Mouse (Mus musculus): ENCODE data around the gene Cdk5rap3. TPM values are rescaled to one million over a fixed set of nuclear protein-coding genes. Genes with fewer than 3 reads are reported as not detected.

The Cdk5rap3 gene
- polyA plus RNA-seq, 1 experiment = 33.1 TPM

DNA sequence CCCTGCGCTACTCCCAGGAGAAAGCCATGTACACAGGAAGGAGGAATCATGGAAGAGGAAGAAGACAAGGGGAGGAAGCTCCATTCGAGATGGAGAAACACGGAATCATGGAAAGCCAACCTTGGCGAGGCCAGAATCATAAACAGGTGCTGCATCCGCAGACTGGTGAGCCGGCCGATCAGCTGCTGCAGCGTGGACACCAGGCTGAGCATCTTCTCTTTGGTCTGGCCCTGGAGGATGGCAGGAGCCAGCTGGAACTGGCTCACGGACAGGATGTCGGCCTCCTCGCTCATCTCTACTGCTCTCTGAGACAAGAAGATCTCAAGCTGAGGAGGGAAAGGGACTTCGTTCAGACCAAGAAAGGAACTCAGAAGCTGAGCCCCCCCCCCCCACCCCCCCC is 7.7 kb downstream of the Cdk5rap3 start:
- no peak overlapping the region for H3K4me3 ChIP-seq (ENCODE audit: low read depth, low read length)
- peaks cover 35% of the 10 kb centered on the region for H3K36me3 ChIP-seq (ENCODE audit: control insufficient read depth, insufficient read depth, low read length)
- no peaks in the 10 kb centered on the region for H3K4me1 ChIP-seq (ENCODE audit: control insufficient read depth, insufficient read depth, insufficient read length, low read length)
- 95% methylated on average over 12 of the region's 12 CpGs for WGBS
- TF ChIP-seq CTCF (IDR thresholded peaks at IDR 0.05; ENCODE audit: extremely low read depth, insufficient read length, insufficient replicate concordance, low read depth, low read length) (no peak), POLR2A (IDR thresholded peaks at IDR 0.05; ENCODE audit: low read depth, low read length) (no peak)
- no peak overlapping the region for H3K27ac ChIP-seq (ENCODE audit: insufficient read depth, low read depth, low read length)
- no peaks in the 10 kb centered on the region for H3K27me3 ChIP-seq (ENCODE audit: control insufficient read depth, insufficient read depth, low read length)

DNA sequence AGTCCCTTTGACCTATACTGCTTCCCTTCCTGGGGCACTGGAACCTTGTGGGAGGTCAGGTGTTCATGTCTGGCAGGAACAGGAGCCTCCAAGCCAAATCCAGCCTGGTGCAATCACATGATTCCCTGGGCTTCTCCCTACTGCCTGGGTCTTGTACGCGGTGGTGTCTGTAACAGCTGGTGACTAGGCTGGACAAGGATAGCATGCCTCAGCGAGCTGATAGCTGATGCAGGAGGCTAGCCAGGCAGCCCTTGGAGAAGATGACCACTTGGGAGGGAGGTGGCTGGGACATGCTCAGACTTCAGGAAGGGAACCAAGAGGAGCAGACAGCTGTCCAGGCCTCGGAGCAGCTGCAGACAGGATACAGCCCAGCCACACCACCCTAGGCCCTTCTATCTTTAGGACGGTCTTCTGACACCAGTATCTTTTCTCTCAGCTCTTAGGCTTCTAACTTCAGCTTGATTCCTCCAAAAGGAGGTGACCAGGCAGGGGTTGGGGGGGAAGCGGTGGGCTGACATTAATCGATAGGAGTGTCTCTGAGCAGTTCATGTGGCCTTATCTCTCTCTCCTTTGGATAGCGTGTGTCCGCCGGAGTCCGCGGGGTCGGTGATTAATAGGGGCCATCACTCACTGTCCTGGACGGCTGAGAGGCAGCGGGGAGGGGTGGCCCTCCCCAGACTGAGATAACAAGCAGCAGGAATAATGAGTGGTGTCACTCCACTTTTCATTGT is 9.7 kb downstream of the Cdk5rap3 start:
- WGBS = 67% methylated on average over 15 of the region's 15 CpGs
- Histone ChIP-seq H3K4me1 (ENCODE audit: control insufficient read depth, insufficient read depth, insufficient read length, low read length) (no peaks in the 10 kb centered on the region), H3K36me3 (ENCODE audit: control insufficient read depth, insufficient read depth, low read length) (peaks cover 35% of the 10 kb centered on the region), H3K27ac (ENCODE audit: insufficient read depth, low read depth, low read length) (no peak overlapping the region), H3K4me3 (ENCODE audit: low read depth, low read length) (no peak overlapping the region), H3K27me3 (ENCODE audit: control insufficient read depth, insufficient read depth, low read length) (no peaks in the 10 kb centered on the region)
- TF ChIP-seq CTCF (IDR thresholded peaks at IDR 0.05; ENCODE audit: extremely low read depth, insufficient read length, insufficient replicate concordance, low read depth, low read length) = no peak
- TF ChIP-seq POLR2A (IDR thresholded peaks at IDR 0.05; ENCODE audit: low read depth, low read length) = no peak

DNA sequence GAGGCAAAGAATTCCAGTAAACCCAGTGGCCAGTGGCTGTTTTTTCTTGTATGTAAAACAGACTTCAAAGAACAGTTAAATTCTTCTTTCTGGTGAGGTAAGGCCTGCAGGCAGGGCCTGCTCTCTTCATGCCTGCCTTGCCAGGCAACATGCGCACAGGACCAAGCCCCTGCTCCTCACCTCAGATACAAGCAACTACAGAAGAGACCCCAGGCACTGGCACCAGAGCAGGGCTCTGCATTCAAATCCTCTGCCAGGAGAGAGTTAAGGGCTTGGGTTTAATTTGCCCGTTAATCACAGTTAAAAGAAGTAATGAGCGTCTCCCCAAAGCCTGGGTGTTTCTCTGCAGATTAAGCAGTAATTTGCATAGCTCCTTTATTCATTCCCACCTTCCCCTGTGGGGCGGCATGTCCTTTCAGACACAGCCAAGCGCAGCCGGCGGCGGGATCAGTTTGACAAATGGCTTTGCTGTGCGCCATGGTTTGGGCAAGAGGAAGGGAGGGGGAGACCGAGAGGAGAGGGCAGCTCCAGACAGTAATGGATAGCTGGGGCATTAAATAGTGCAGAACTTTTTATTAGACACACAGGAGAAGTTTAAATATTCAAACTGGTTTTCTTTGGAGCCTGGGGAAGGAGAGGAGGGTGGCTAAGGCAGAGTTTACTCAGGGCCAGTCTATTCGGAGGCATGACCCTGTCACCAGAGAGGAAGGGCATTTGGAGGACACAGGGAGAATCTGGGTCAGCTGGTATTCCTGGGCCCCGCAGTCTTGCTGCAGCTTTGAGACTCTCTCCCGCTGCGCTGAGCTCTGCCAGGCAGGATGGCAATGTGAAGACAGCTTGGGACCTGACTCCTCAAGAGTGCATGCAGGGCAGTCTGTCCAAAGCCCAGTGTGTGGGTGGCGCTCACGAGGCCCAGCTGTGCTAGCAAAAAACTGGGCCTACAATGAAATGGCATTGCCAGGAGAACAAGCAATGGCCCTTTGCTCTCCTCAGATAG is 13.4 kb downstream of the Cdk5rap3 start:
- no peak for TF ChIP-seq CTCF (IDR thresholded peaks at IDR 0.05; ENCODE audit: extremely low read depth, insufficient read length, insufficient replicate concordance, low read depth, low read length)
- no peak for TF ChIP-seq POLR2A (IDR thresholded peaks at IDR 0.05; ENCODE audit: low read depth, low read length)
- H3K4me1 ChIP-seq (ENCODE audit: control insufficient read depth, insufficient read depth, insufficient read length, low read length) = no peaks in the 10 kb centered on the region
- H3K27ac ChIP-seq (ENCODE audit: insufficient read depth, low read depth, low read length) = no peak overlapping the region
- H3K27me3 ChIP-seq (ENCODE audit: control insufficient read depth, insufficient read depth, low read length) = no peaks in the 10 kb centered on the region
- peaks cover 10% of the 10 kb centered on the region for H3K36me3 ChIP-seq (ENCODE audit: control insufficient read depth, insufficient read depth, low read length)
- WGBS = 54% methylated on average over 16 of the region's 16 CpGs
- H3K4me3 ChIP-seq (ENCODE audit: low read depth, low read length) = no peak overlapping the region

DNA sequence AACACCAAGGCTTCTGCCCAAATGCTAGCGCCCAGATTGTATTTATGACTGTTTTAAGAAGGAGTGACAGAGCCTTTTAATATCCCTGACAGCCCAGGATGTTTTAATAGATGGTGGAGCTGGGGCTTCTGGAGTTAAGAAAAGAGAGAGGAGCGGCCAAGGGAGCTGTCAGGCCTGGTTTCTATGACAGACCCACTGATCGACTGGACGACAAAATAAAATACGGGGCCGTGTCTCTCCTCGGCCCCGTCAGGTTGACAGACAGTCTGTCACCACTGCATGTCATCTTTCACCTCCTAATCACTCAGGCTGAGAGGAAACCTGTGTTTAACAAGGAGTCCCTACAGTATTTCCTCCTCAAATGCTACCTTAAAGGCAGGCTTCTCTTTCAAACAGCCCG is 15.0 kb downstream of the Cdk5rap3 start:
- Histone ChIP-seq H3K36me3 (ENCODE audit: control insufficient read depth, insufficient read depth, low read length) (peaks cover under 1% of the 10 kb centered on the region; the same call in 1 of the 2 replicates), H3K27me3 (ENCODE audit: control insufficient read depth, insufficient read depth, low read length) (no peaks in the 10 kb centered on the region), H3K27ac (ENCODE audit: insufficient read depth, low read depth, low read length) (no peak overlapping the region), H3K4me3 (ENCODE audit: low read depth, low read length) (no peak overlapping the region), H3K4me1 (ENCODE audit: control insufficient read depth, insufficient read depth, insufficient read length, low read length) (no peaks in the 10 kb centered on the region)
- WGBS = 80% methylated on average over 9 of the region's 9 CpGs
- TF ChIP-seq POLR2A (IDR thresholded peaks at IDR 0.05; ENCODE audit: low read depth, low read length) (no peak), CTCF (IDR thresholded peaks at IDR 0.05; ENCODE audit: extremely low read depth, insufficient read length, insufficient replicate concordance, low read depth, low read length) (no peak)

DNA sequence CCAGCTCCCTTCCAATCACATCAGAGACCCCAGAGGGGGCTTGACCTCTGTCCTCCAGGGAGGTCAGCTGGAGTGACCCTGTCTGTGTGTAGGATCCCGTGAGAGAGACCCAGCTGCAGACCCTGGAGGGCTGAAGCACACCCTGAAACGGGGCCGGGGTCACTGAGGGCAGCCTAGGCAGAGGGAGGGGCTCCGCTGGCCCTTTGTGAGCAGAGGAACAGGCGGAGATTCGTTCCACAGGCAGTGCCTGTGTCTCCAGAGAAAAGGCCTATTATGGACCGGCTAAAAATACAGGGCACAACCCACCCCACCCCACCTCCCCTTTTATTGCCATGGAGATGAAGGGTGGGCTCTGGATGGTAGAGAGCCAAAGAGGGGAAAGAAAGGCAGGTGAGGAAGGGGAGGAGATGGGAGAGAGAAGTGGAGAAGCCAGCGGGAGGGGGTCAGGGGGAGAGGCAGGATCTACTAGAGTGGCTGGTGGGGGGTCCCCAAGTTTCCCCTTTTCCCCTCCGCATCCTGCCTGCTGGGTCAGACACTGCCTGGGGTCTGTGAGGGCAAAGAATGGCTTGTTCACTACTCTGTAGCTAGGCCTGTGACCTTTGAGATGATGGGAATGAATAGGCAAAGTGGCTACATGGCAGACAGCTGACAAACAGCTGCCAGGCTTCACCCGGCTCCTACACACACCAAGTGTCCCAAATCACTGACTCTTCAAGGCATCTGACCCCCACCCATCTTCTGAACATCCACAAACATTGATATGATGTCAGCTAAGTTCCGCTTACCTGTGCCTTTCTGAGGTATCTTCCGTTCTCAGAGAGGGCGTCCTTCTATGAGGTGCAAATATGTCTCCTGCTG is 16.6 kb downstream of the Cdk5rap3 start:
- Histone ChIP-seq H3K4me3 (ENCODE audit: low read depth, low read length) (no peak overlapping the region), H3K27ac (ENCODE audit: insufficient read depth, low read depth, low read length) (no peak overlapping the region), H3K27me3 (ENCODE audit: control insufficient read depth, insufficient read depth, low read length) (no peaks in the 10 kb centered on the region), H3K36me3 (ENCODE audit: control insufficient read depth, insufficient read depth, low read length) (no peaks in the 10 kb centered on the region), H3K4me1 (ENCODE audit: control insufficient read depth, insufficient read depth, insufficient read length, low read length) (no peaks in the 10 kb centered on the region)
- WGBS = 56% methylated on average over 13 of the region's 13 CpGs
- TF ChIP-seq POLR2A (IDR thresholded peaks at IDR 0.05; ENCODE audit: low read depth, low read length) (no peak), CTCF (IDR thresholded peaks at IDR 0.05; ENCODE audit: extremely low read depth, insufficient read length, insufficient replicate concordance, low read depth, low read length) (no peak)

DNA sequence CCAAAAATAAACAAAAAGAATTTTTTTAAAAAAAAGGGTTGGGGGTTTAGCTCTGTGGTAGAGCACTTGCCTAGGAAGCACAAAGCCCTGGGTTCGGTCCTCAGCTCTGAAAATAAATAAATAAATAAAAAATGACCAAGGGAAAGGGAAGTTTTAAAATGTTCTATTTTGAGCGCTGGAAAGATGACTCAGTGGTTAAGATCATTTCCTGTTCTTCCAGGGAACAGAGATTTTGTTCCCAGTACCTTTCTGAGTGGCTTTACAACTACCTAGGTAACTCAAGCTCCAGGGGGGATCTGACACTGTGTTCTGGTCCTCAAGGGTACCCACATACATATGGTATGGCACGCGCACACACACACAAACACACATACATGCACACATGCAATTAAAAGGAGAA is 20.4 kb downstream of the Cdk5rap3 start:
- H3K27me3 ChIP-seq (ENCODE audit: control insufficient read depth, insufficient read depth, low read length) = no peaks in the 10 kb centered on the region
- no peak for TF ChIP-seq CTCF (IDR thresholded peaks at IDR 0.05; ENCODE audit: extremely low read depth, insufficient read length, insufficient replicate concordance, low read depth, low read length)
- no peak for TF ChIP-seq POLR2A (IDR thresholded peaks at IDR 0.05; ENCODE audit: low read depth, low read length)
- 76% methylated on average over 4 of the region's 4 CpGs for WGBS
- H3K36me3 ChIP-seq (ENCODE audit: control insufficient read depth, insufficient read depth, low read length) = no peaks in the 10 kb centered on the region
- H3K4me3 ChIP-seq (ENCODE audit: low read depth, low read length) = no peak overlapping the region
- H3K27ac ChIP-seq (ENCODE audit: insufficient read depth, low read depth, low read length) = no peak overlapping the region
- H3K4me1 ChIP-seq (ENCODE audit: control insufficient read depth, insufficient read depth, insufficient read length, low read length) = no peaks in the 10 kb centered on the region
